Mouse (Mus musculus) CH12.LX (cell line): ENCODE measurements around the gene Cage1. TPM values are rescaled to one million over a fixed set of nuclear protein-coding genes. Genes with fewer than 3 reads are reported as not detected.

Experiments
- DNase-seq: peaks from one replicate; pipeline ENCODE4 v3.0.0-alpha.2; 2013; ENCODE audit errors: extremely low read depth
- H3K27ac ChIP-seq: 2 replicates; pipeline ENCODE4 v1.5.1; 2012; ENCODE audit warnings: low read depth, mild to moderate bottlenecking, control low read depth, moderate library complexity; ENCODE audit not compliant: insufficient read depth
- H3K27me3 ChIP-seq: replicated peaks from 2 replicates; pipeline ENCODE3; 2012; ENCODE audit warnings: inconsistent platforms
- H3K36me3 ChIP-seq, 2 experiments: replicated peaks in 1 of 2; 2 replicates each; pipeline versions ENCODE3 to v1.6.1; 2012; ENCODE audit warnings: inconsistent platforms in 1 of 2, low read length in 1 of 2, mild to moderate bottlenecking in 1 of 2, mixed read lengths in 1 of 2, moderate library complexity in 1 of 2; ENCODE audit not compliant: control insufficient read depth in 1 of 2, insufficient read depth in 1 of 2
- H3K4me1 ChIP-seq, 2 experiments: 2 replicates each; pipeline ENCODE4 v1.6.1; 2012; ENCODE audit warnings: inconsistent platforms in 1 of 2, moderate library complexity in 1 of 2; ENCODE audit not compliant: insufficient read depth in 2 of 2, control insufficient read depth in 1 of 2
- H3K4me2 ChIP-seq: 2 replicates; pipeline ENCODE4 v1.6.1; 2012; ENCODE audit warnings: low read depth, mild to moderate bottlenecking, control low read depth; ENCODE audit not compliant: poor library complexity, insufficient read depth, severe bottlenecking
- H3K4me3 ChIP-seq, 3 experiments: fragments of 150-350 bp in 1 of 3; sonication (generic) in 1 of 3; replicated peaks in 1 of 3; 2 replicates each; pipeline versions ENCODE3 to v1.5.1; 2011 to 2012; ENCODE audit warnings: low read depth in 2 of 3, low read length in 2 of 3, mild to moderate bottlenecking in 2 of 3, moderate library complexity in 2 of 3, control low read depth in 1 of 3, improper control_type of control experiment in 1 of 3, inconsistent platforms in 1 of 3, mixed read lengths in 1 of 3; ENCODE audit not compliant: poor library complexity in 1 of 3
- H3K79me2 ChIP-seq: replicated peaks from 2 replicates; pipeline ENCODE4 v1.6.1; 2012; ENCODE audit warnings: mild to moderate bottlenecking, moderate library complexity; ENCODE audit not compliant: control insufficient read depth, poor library complexity, insufficient read depth, severe bottlenecking; ENCODE audit errors: extremely low read depth
- H3K9ac ChIP-seq: 2 replicates; pipeline ENCODE4 v1.6.1; 2012; ENCODE audit warnings: low read depth, mild to moderate bottlenecking, control low read depth, moderate library complexity; ENCODE audit not compliant: insufficient read depth
- H3K9me3 ChIP-seq: replicated peaks from 2 replicates; pipeline ENCODE3; 2012; ENCODE audit warnings: low read length, inconsistent platforms, mixed read lengths
- CHD2 ChIP-seq: IDR thresholded peaks from 2 replicates; pipeline ENCODE4 v1.6.1; 2011; ENCODE audit warnings: low read length, improper control_type of control experiment
- E2F4 ChIP-seq: IDR thresholded peaks from 2 replicates; pipeline ENCODE4 v1.6.1; 2011; ENCODE audit warnings: low read depth, low read length, improper control_type of control experiment; ENCODE audit not compliant: insufficient replicate concordance
- ETS1 ChIP-seq: conservative IDR thresholded peaks from 2 replicates; pipeline ENCODE4 v1.6.1; 2012; ENCODE audit warnings: low read depth, mild to moderate bottlenecking, inconsistent platforms, low read length, improper control_type of control experiment, moderate library complexity
- GABPA ChIP-seq: IDR thresholded peaks from 2 replicates; pipeline ENCODE4 v1.6.1; 2012; ENCODE audit warnings: low read depth, low read length, improper control_type of control experiment, inconsistent platforms; ENCODE audit not compliant: insufficient replicate concordance
- HCFC1 ChIP-seq: IDR thresholded peaks from 2 replicates; pipeline ENCODE4 v1.6.1; 2012; ENCODE audit warnings: low read depth, mild to moderate bottlenecking, inconsistent platforms, low read length, improper control_type of control experiment
- IRF4 ChIP-seq: IDR thresholded peaks from 2 replicates; pipeline ENCODE4 v1.6.1; 2014; ENCODE audit warnings: low read depth, mild to moderate bottlenecking, inconsistent platforms, low read length, improper control_type of control experiment
- JUN ChIP-seq: IDR thresholded peaks from 2 replicates; pipeline ENCODE4 v1.6.1; 2011; ENCODE audit warnings: low read depth, mild to moderate bottlenecking, low read length, improper control_type of control experiment, moderate library complexity; ENCODE audit not compliant: insufficient read depth
- KAT2A ChIP-seq: IDR thresholded peaks from 2 replicates; pipeline ENCODE4 v1.6.1; 2012; ENCODE audit warnings: low read length, improper control_type of control experiment, inconsistent platforms; ENCODE audit not compliant: insufficient replicate concordance
- MAX ChIP-seq: IDR thresholded peaks from 2 replicates; pipeline ENCODE4 v1.6.1; 2011; ENCODE audit warnings: low read length, improper control_type of control experiment
- MAZ ChIP-seq: IDR thresholded peaks from 2 replicates; pipeline ENCODE4 v1.6.1; 2012; ENCODE audit warnings: low read depth, mild to moderate bottlenecking, inconsistent platforms, low read length, improper control_type of control experiment, moderate library complexity
- MXI1 ChIP-seq: IDR thresholded peaks from 2 replicates; pipeline ENCODE4 v1.6.1; 2011; ENCODE audit warnings: mild to moderate bottlenecking, low read depth, low read length, improper control_type of control experiment
- MYC ChIP-seq: IDR thresholded peaks from 2 replicates; pipeline ENCODE4 v1.6.1; 2011; ENCODE audit warnings: low read depth, mild to moderate bottlenecking, improper control_type of control experiment, low read length
- POLR2A ChIP-seq: IDR thresholded peaks from 2 replicates; pipeline ENCODE4 v1.6.1; 2011; ENCODE audit warnings: low read depth, mild to moderate bottlenecking, improper control_type of control experiment, low read length
- UBTF ChIP-seq: IDR thresholded peaks from 2 replicates; pipeline ENCODE4 v1.6.1; 2012; ENCODE audit warnings: low read depth, mild to moderate bottlenecking, inconsistent platforms, low read length, improper control_type of control experiment, moderate library complexity
- USF1 ChIP-seq: IDR thresholded peaks from 2 replicates; pipeline ENCODE4 v1.6.1; 2014; ENCODE audit warnings: low read depth, mild to moderate bottlenecking, inconsistent platforms, low read length, improper control_type of control experiment
- ZNF384 ChIP-seq: IDR thresholded peaks from 2 replicates; pipeline ENCODE4 v1.6.1; 2012; ENCODE audit warnings: low read depth, low read length, improper control_type of control experiment, inconsistent platforms
- dilution Hi-C: fragments of 300-500 bp; cut with MboI; formaldehyde crosslinking; loops from 2 replicates; pipeline ENCODE4 v1.14.3; 2020; ENCODE audit warnings: low sequenced_read_pairs; ENCODE audit not compliant: extremely low pct_unique_long_range_greater_than_20kb, extremely low pct_ligation_motif_present
- in situ Hi-C: fragments of 300-500 bp; cut with MboI; formaldehyde crosslinking; loops from 3 replicates; pipeline ENCODE4 v1.14.3; 2019; ENCODE audit warnings: low sequenced_read_pairs, low pct_ligation_motif_present, low pct_unique_long_range_greater_than_20kb, mixed read lengths
- polyA plus RNA-seq: library from polyadenylated mRNA; unstranded; fragments of >175 nt; gene quantifications from 2 replicates; pipeline ENCODE4 v1.2.1, GENCODE M21; 2012; ENCODE audit warnings: low read depth; ENCODE audit not compliant: insufficient read length
- total RNA-seq, 2 experiments: library from RNA; depleted of rRNA; stranded (reverse); fragments of 300-350 nt in 1 of 2; fragments of >200 nt in 1 of 2; gene quantifications; 2 replicates each; pipeline ENCODE4 v1.2.3; 2012 to 2014

The Cage1 gene
- total and polyA plus RNA-seq, 3 experiments = 1.2 to 1.4 (median 1.3) TPM

GRCm38 (mm10) chr13:37992638-37993371 is 44.1 kb downstream of the Cage1 start:
- Histone ChIP-seq H3K9ac (peak overlapping the region; percentile 99), H3K27me3 (no peaks in the 10 kb centered on the region), H3K4me2 (peak overlapping the region; percentile 18; the same call in 1 of the 2 replicates), H3K4me1 (peaks cover 3 to 29% of the 10 kb centered on the region in 2 experiments), H3K79me2 (peaks cover 55% of the 10 kb centered on the region), H3K4me3 (peak overlapping the region; percentile 83 to 97 (median 94)), H3K9me3 (peaks cover 5% of the 10 kb centered on the region), H3K36me3 (peaks cover 29 to 36% of the 10 kb centered on the region in 2 experiments), H3K27ac (no peak overlapping the region)
- no peak for TF ChIP-seq UBTF
- TF ChIP-seq MXI1 = peak; percentile 24; the same call in 1 of the 2 replicates
- no peak for TF ChIP-seq JUN
- TF ChIP-seq MAX = peak; percentile 39; the same call in 1 of the 2 replicates
- no peak for TF ChIP-seq USF1
- TF ChIP-seq ZNF384 = no peak
- TF ChIP-seq IRF4 = no peak
- TF ChIP-seq HCFC1 = no peak
- TF ChIP-seq MYC = peak; percentile 73; the same call in 1 of the 2 replicates
- no peak for TF ChIP-seq ETS1
- TF ChIP-seq KAT2A = no peak
- no peak for TF ChIP-seq E2F4
- DNase-seq = no peak
- dilution Hi-C loops = no loop called here
- in situ Hi-C loops = no loop called here

GRCm38 (mm10) chr13:37989701-37990100 is 47.2 kb downstream of the Cage1 start:
- H3K36me3 ChIP-seq = peaks cover 53 to 66% of the 10 kb centered on the region in 2 experiments
- H3K4me2 ChIP-seq = no peak overlapping the region
- H3K9ac ChIP-seq = no peak overlapping the region
- no peak for DNase-seq
- no peaks in the 10 kb centered on the region for H3K27me3 ChIP-seq
- no peak for TF ChIP-seq GABPA
- TF ChIP-seq HCFC1 = no peak
- TF ChIP-seq MAZ = no peak
- TF ChIP-seq CHD2 = no peak
- no peak for TF ChIP-seq MYC
- TF ChIP-seq POLR2A = no peak
- dilution Hi-C loops = no loop called here
- H3K27ac ChIP-seq = peak overlapping the region; percentile 21; the same call in 1 of the 2 replicates
- H3K9me3 ChIP-seq = no peaks in the 10 kb centered on the region
- in situ Hi-C loops = no loop called here
- peaks cover 78% of the 10 kb centered on the region for H3K79me2 ChIP-seq
- H3K4me1 ChIP-seq = peaks cover 3 to 27% of the 10 kb centered on the region in 2 experiments
- no peak overlapping the region for H3K4me3 ChIP-seq
